Mouse (Mus musculus) sigmoid colon, adult 10 weeks (tissue): Measurements from ENCODE around the gene Adam17. TPM values are rescaled to one million over a fixed set of nuclear protein-coding genes. Genes with fewer than 3 reads are reported as not detected.

Source experiments
- polyA plus RNA-seq: library from polyadenylated mRNA; stranded (reverse); fragments of 350-450 nt; fragmentation: Illumina TruSeq; extraction: RNeasy Lipid Tissue Mini Kit (QIAGEN cat#74804); gene quantifications from one replicate; pipeline ENCODE4 v1.2.3, GENCODE M21; 2014; ENCODE audit warnings: low read depth, low replicate concordance

Adam17 gene
- 69.6 TPM for polyA plus RNA-seq

DNA sequence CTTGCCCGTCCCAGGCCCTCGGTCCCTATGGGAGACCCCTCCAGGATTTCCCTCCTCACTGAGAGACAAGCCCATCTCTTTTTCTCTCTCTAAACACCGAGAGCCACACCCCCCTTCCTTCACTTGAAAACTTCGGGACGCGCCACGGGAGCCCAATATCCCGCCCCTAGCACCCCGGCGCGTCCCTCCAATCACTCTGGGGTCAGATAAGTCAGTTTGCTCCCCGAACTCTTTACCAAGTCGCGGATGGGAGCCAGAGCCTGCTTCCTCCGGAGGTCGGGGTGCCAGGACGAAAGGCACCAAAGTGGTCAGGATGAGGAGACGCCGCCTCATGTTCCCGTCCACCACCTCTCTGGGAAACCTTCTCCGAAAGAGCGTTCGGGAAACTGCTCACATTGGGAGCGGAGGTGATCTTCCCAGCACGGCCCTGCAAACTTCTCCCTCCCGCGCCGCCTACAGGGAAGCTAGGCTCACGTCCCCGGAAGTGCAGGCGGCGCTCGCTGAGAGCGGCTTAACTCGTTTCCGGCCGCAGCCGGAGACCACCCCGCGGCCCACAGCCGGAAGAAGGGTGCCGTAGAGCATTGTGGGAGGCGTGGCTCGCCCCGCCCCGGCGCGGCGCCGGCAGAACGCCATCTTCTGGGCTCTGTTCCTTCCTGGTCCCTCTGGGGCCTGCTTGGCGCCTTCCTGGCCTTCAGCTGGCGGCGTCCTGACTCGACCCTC lies at the start of gene Adam17:
Gene Adam17 (minus strand): TSS at position 533 of the 720 bp plus-strand sequence.

GRCm38 (mm10) chr12:21417100-21418070 lies 44.0 kb upstream of the Adam17 start, which contains the start of gene Ywhaq:
TSS of gene Ywhaq (minus strand) at chr12:21417637.

DNA sequence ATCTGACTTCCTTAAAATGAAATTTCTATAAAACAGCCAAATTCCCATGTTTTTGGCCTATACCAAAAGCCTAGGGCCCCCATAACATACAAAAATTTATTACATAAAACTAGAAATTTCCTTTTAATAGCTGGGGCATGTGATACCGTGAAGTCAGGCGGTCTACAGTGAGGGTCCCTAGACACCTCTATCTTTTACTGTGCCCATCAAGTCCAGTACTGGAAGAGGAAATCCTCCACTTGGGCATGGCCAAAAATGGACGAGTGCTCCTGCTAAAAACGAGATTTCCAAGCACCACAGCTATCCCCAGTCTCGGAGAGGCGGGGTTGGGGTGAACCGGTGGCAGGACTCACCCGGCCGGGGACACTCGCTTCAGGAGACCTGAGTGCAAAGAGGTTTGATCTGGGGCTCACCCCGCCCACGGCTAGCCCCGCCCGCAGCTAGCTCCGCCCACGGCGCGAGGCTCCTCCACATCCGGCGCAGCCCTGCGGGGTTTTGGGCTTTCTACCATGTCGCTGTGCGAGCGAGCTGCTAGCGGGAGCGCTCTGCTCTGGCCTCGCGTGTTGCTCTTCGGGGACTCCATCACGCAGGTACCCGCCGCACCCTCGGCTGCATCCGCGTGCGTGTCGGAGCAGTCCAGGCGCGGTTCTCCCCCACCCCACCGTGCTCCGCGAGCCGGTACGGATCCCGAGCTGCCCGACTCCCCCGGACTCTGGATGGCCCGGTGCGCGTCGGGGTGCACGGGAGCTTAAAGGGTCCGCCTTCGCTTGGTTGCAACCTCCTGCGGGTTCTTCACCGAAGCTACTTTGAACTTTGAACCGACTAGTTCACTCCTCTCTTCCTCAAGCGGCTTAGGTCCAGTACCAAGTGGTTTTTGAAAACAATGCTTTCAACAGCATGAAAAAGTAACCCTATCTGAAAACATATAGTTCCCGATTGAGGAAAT lies 57.2 kb downstream of the Adam17 start, which contains the start of gene Iah1:
Gene Iah1 (plus strand): TSS at position 467 of the 946 bp plus-strand sequence.

DNA sequence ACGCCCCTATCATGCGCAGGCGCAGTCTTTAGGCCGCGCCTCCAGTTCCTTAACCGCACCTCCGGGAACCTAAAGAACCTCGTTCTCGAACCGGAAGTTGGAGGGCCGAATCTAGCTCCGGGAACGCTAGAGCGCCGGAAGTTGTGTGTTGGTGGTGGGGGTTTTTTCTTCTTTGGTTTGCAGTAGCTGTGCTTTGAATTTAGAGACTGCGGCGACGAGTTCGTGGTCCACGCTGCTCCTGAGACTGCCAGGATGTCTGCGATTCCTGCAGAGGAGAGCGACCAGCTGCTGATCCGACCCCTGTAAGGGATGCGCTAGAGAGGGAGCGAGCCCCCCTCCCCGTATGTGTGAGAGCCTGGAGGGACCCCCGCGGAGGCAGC lies 87.2 kb downstream of the Adam17 start, which contains the start of gene Itgb1bp1:
Gene Itgb1bp1 (minus strand): TSS at position 42 of the 380 bp plus-strand sequence.

GRCm38 (mm10) chr12:21284761-21285441 lies 88.5 kb downstream of the Adam17 start, which contains the start of gene Cpsf3:
TSS of gene Cpsf3 (plus strand) at chr12:21285391.

Other genes with a start within 250 kb of the Adam17 start
- gene Cpsf3, start 88.2 kb downstream of the Adam17 start, polyA plus RNA-seq = 42.8 TPM
- gene Itgb1bp1, start 87.3 kb downstream of the Adam17 start, polyA plus RNA-seq = 8.0 TPM
- gene Iah1, start 57.2 kb downstream of the Adam17 start, polyA plus RNA-seq = 21.6 TPM
- gene Ywhaq, start 44.0 kb upstream of the Adam17 start, polyA plus RNA-seq = 415 TPM